18 mouse cellular contexts compared by ENCODE assay signal in the genomic region with DNA sequence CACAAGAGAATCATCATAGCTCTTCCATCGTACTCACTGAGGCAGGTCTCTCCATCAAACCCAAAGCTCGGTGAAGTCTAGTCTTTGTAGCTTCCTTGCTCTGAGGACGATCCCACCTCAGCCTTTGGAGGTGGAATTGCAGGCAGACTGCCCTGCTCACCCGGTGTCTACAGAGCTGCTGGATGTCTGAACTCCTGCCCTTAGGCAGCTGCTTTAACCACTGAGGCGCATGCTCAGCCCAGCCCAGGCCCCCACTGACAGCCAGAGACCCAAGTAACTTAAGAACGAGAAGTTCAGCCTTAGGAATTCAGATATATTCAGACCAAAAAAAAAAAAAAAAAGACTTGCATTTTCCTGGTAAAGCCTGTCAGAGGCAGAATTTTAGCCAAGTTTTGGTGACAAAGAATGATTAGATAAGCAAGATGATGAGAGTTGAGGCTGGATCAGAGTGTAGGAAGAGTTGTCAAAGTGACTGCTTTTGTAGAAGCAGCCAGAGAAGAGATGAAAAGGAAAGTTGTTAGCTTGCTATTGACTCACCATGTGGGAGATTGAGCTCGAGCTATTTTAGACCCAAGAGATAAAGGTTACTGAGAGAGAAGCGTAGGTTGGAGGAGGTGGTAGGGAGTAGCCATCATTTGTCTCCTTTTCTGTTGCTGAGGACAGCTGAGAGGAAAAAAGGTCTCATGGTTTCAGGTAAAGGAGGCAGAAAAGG. TPM values are rescaled to one million over a fixed set of nuclear protein-coding genes. Genes with fewer than 3 reads are reported as not detected.
DNase-seq lines count a peak whose midpoint lies in the region; ATAC-seq and TF ChIP-seq lines count a peak whose summit lies in the region.
"Had no signal": no experiment of that assay in that cellular context is flagged by ENCODE, and none has a peak within 500 bp of the region (broad histone marks: within the 10 kb centered on the region; RNA-seq: fewer than 3 reads in every experiment).

No protein-coding gene starts in this region.

- H3K9me3 ChIP-seq in heart, embryonic 12.5 days (replicated peaks): no peaks in the 10 kb centered on the region
- no peaks in the 10 kb centered on the region for H3K9me3 ChIP-seq in heart, postnatal 0 days (replicated peaks; ENCODE audit: control insufficient read depth, low read length)
- H3K9me3 ChIP-seq in hindbrain, embryonic 14.5 days (ENCODE audit: control insufficient read depth, low read length): no peaks in the 10 kb centered on the region
- H3K9me3 ChIP-seq: forebrain, embryonic 15.5 days; midbrain, embryonic 13.5 days had no signal

- DNase-seq in heart, adult 11 months: no peak
- peak; percentile 9 for DNase-seq in lung, postnatal 14 days
- no peak for DNase-seq in lung, postnatal 25 days (ENCODE audit: low spot score)
- DNase-seq in heart, postnatal 0 days (ENCODE audit: low spot score): peak; percentile 32
- peak; percentile 68 for DNase-seq in testis, postnatal 10 days (ENCODE audit: low spot score)
- no peak for DNase-seq in hindbrain, embryonic 14.5 days (ENCODE audit: low spot score)
- no peak for DNase-seq in embryo, embryonic 10 days (ENCODE audit: low spot score)
- DNase-seq: cerebellum, adult 18-20 months; gastrocnemius, postnatal 36 days; lung, postnatal 4 days; thymus, postnatal 36 days had no signal

- TF ChIP-seq EP300 in heart, postnatal 0 days (IDR thresholded peaks at IDR 0.05; ENCODE audit: low read depth): no peak

- no peak for TF ChIP-seq CTCF in heart, postnatal 0 days (IDR thresholded peaks at IDR 0.05; ENCODE audit: low read depth)

- peak overlapping the region; percentile 88 for H3K27ac ChIP-seq in heart, embryonic 12.5 days (ENCODE audit: poor library complexity, severe bottlenecking)
- peak overlapping the region; percentile 61 for H3K27ac ChIP-seq in heart, postnatal 0 days (ENCODE audit: low read depth)
- no peak overlapping the region for H3K27ac ChIP-seq in hindbrain, embryonic 14.5 days
- H3K27ac ChIP-seq: forebrain, embryonic 15.5 days; hindbrain, postnatal 0 days; liver, embryonic 14.5 days; midbrain, embryonic 13.5 days had no signal

- no peaks in the 10 kb centered on the region for H3K27me3 ChIP-seq in heart, embryonic 12.5 days (replicated peaks)
- no peaks in the 10 kb centered on the region for H3K27me3 ChIP-seq in heart, postnatal 0 days (ENCODE audit: control insufficient read depth, insufficient read depth, low read length)
- H3K27me3 ChIP-seq in hindbrain, embryonic 14.5 days (ENCODE audit: control insufficient read depth, insufficient read depth, low read length): no peaks in the 10 kb centered on the region
- H3K27me3 ChIP-seq: CH12.LX; forebrain, embryonic 15.5 days; midbrain, embryonic 13.5 days had no signal

- H3K4me2 ChIP-seq in heart, embryonic 12.5 days: peak overlapping the region; percentile 55
- peak overlapping the region; percentile 33 for H3K4me2 ChIP-seq in heart, postnatal 0 days (ENCODE audit: low read depth, low read length)
- no peak overlapping the region for H3K4me2 ChIP-seq in hindbrain, embryonic 14.5 days (replicated peaks)
- H3K4me2 ChIP-seq: forebrain, embryonic 15.5 days; midbrain, embryonic 13.5 days had no signal

- peaks cover 28% of the 10 kb centered on the region for H3K4me1 ChIP-seq in heart, embryonic 12.5 days (replicated peaks)
- peaks cover 19% of the 10 kb centered on the region for H3K4me1 ChIP-seq in heart, postnatal 0 days (ENCODE audit: control insufficient read depth, insufficient read depth)
- H3K4me1 ChIP-seq in hindbrain, embryonic 14.5 days (replicated peaks; ENCODE audit: control insufficient read depth, insufficient read depth, low read length): no peaks in the 10 kb centered on the region
- H3K4me1 ChIP-seq: midbrain, embryonic 13.5 days had no signal

- no peak overlapping the region for H3K4me3 ChIP-seq in heart, embryonic 12.5 days
- peak overlapping the region; percentile 10 for H3K4me3 ChIP-seq in heart, postnatal 0 days (ENCODE audit: low read depth, low read length)
- H3K4me3 ChIP-seq in hindbrain, embryonic 14.5 days (replicated peaks; ENCODE audit: low read length): no peak overlapping the region
- H3K4me3 ChIP-seq: forebrain, embryonic 15.5 days; midbrain, embryonic 13.5 days had no signal

- H3K36me3 ChIP-seq in heart, embryonic 12.5 days: peaks cover 55% of the 10 kb centered on the region
- peaks cover 51% of the 10 kb centered on the region for H3K36me3 ChIP-seq in heart, postnatal 0 days (replicated peaks; ENCODE audit: control insufficient read depth, insufficient read depth, low read length)
- H3K36me3 ChIP-seq in hindbrain, embryonic 14.5 days (replicated peaks; ENCODE audit: control insufficient read depth, insufficient read depth): peaks cover 51% of the 10 kb centered on the region

- no peak for ATAC-seq in heart, embryonic 12.5 days (ENCODE audit: insufficient number of reproducible peaks, low FRiP score)
- ATAC-seq in heart, postnatal 0 days (ENCODE audit: insufficient read depth, low read depth): peak; percentile 51
- no peak for ATAC-seq in hindbrain, embryonic 14.5 days (ENCODE audit: low FRiP score)
- ATAC-seq: forebrain, embryonic 15.5 days; hindbrain, postnatal 0 days; midbrain, embryonic 13.5 days had no signal

- WGBS in heart, embryonic 12.5 days: 36% methylated on average over 8 of the region's 8 CpGs
- WGBS in heart, postnatal 0 days: 32% methylated on average over 8 of the region's 8 CpGs
- WGBS in hindbrain, embryonic 14.5 days: 96% methylated on average over 8 of the region's 8 CpGs

- peak overlapping the region; percentile 34; the same call in 1 of the 2 replicates for H3K9ac ChIP-seq in heart, embryonic 12.5 days
- H3K9ac ChIP-seq in heart, postnatal 0 days (replicated peaks; ENCODE audit: low read depth, low read length): no peak overlapping the region
- no peak overlapping the region for H3K9ac ChIP-seq in hindbrain, embryonic 14.5 days
- H3K9ac ChIP-seq: forebrain, embryonic 15.5 days; liver, embryonic 14.5 days; midbrain, embryonic 13.5 days had no signal

RNA-seq across cellular contexts. Expression of a gene that starts 7.8 kb away (rescaled TPM):
- polyA plus RNA-seq in heart, embryonic 12.5 days (2016; fragmentation: Nextera tagmentation; extraction: Ambion mirVana): 156 and 165 TPM in 2 replicates
- 174 and 265 TPM in 2 replicates for total RNA-seq in heart, postnatal 0 days (2014; rRNA removed; ENCODE audit: low replicate concordance)
- 169 and 173 TPM in 2 replicates for polyA plus RNA-seq in heart, postnatal 0 days (2015; fragmentation: Nextera tagmentation; extraction: Ambion mirVana)
- 261 and 267 TPM in 2 replicates for polyA plus RNA-seq in hindbrain, embryonic 14.5 days (2014; fragmentation: Nextera tagmentation; extraction: Ambion mirVana)

RNA-seq across cellular contexts. Expression of a gene that starts 11.3 kb away (rescaled TPM):
- polyA plus RNA-seq in heart, embryonic 12.5 days (2016; fragmentation: Nextera tagmentation; extraction: Ambion mirVana): 30.3 and 32.7 TPM in 2 replicates
- 23.5 and 24.3 TPM in 2 replicates for total RNA-seq in heart, postnatal 0 days (2014; rRNA removed; ENCODE audit: low replicate concordance)
- 17.2 and 18.0 TPM in 2 replicates for polyA plus RNA-seq in heart, postnatal 0 days (2015; fragmentation: Nextera tagmentation; extraction: Ambion mirVana)
- polyA plus RNA-seq in hindbrain, embryonic 14.5 days (2014; fragmentation: Nextera tagmentation; extraction: Ambion mirVana): 86.5 and 96.9 TPM in 2 replicates

RNA-seq across cellular contexts. Expression of a gene that starts 11.9 kb away (rescaled TPM):
- polyA plus RNA-seq in heart, embryonic 12.5 days (2016; fragmentation: Nextera tagmentation; extraction: Ambion mirVana): 0.26 TPM in 1 of 2 replicates, not detected in the other
- not detected in 2 replicates for total RNA-seq in heart, postnatal 0 days (2014; rRNA removed; ENCODE audit: low replicate concordance)
- not detected in 2 replicates for polyA plus RNA-seq in heart, postnatal 0 days (2015; fragmentation: Nextera tagmentation; extraction: Ambion mirVana)
- not detected in 2 replicates for polyA plus RNA-seq in hindbrain, embryonic 14.5 days (2014; fragmentation: Nextera tagmentation; extraction: Ambion mirVana)
- total RNA-seq: CH12.LX; gastrocnemius, postnatal 36 days; hindbrain, postnatal 0 days had no signal
- polyA plus RNA-seq: hindbrain, postnatal 0 days; midbrain, embryonic 13.5 days; neural tube, embryonic 11.5 days had no signal

RNA-seq across cellular contexts. Expression of a gene that starts 25.9 kb away (rescaled TPM):
- 7.0 and 7.9 TPM in 2 replicates for polyA plus RNA-seq in heart, embryonic 12.5 days (2016; fragmentation: Nextera tagmentation; extraction: Ambion mirVana)
- total RNA-seq in heart, postnatal 0 days (2014; rRNA removed; ENCODE audit: low replicate concordance): 7.0 and 23.2 TPM in 2 replicates
- 5.8 and 6.3 TPM in 2 replicates for polyA plus RNA-seq in heart, postnatal 0 days (2015; fragmentation: Nextera tagmentation; extraction: Ambion mirVana)
- 0.95 and 1.4 TPM in 2 replicates for polyA plus RNA-seq in hindbrain, embryonic 14.5 days (2014; fragmentation: Nextera tagmentation; extraction: Ambion mirVana)

Comparison
In these comparisons a context has a peak if more than half of its experiments do, and no peak if none do; other contexts are left out.
1. DNase-seq: peak in lung, postnatal 14 days (single experiment), heart, postnatal 0 days (single experiment) and testis, postnatal 10 days (single experiment); none in heart, adult 11 months (single experiment), lung, postnatal 25 days (single experiment), hindbrain, embryonic 14.5 days (single experiment) and embryo, embryonic 10 days (single experiment).